Comparison of ENCODE assay signal across 8 mouse cellular contexts in the genomic region with DNA sequence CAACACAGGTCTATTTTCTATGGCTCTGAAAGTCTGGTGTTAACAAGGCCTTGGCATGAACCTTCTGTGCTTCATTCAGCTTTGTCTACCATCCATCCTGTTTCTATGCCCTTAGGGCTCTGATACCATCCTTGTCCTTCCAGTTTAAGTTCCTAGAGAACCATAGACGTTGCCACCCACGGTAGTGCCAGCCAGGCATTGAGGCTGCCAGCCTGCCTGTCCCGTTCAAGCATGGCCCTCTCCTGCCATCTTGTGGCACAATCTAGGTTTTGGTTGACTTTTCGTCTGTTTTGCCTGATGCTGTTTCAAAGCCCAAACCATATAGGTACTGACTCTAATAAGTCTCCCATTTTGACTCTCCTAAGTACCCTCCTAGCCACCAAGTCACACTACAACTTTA. TPM values are rescaled to one million over a fixed set of nuclear protein-coding genes. Genes with fewer than 3 reads are reported as not detected.
DNase-seq lines count a peak whose midpoint lies in the region; ATAC-seq and TF ChIP-seq lines count a peak whose summit lies in the region.

No protein-coding gene starts in this region.

- peak; percentile 75; the same call in 1 of the 2 replicates for TF ChIP-seq CTCF in thymus, adult 2 months (IDR thresholded peaks at IDR 0.05; ENCODE audit: borderline replicate concordance, control insufficient read depth, extremely low read depth, insufficient read depth, low read length, poor library complexity)

- no peaks in the 10 kb centered on the region for H3K4me1 ChIP-seq in intestine, embryonic 15.5 days (replicated peaks)
- H3K4me1 ChIP-seq in thymus, adult 2 months (replicated peaks; ENCODE audit: control insufficient read depth, insufficient read depth, low read length) = peaks cover 9% of the 10 kb centered on the region; the same call in 1 of the 2 replicates

- WGBS in intestine, embryonic 15.5 days = 2% methylated on average over 4 of the region's 4 CpGs
- 4% methylated on average over 4 of the region's 4 CpGs for WGBS in thymus, adult 2 months

- no peaks in the 10 kb centered on the region for H3K9me3 ChIP-seq in intestine, embryonic 15.5 days

- H3K36me3 ChIP-seq in intestine, embryonic 15.5 days = no peaks in the 10 kb centered on the region
- no peaks in the 10 kb centered on the region for H3K36me3 ChIP-seq in thymus, adult 2 months (ENCODE audit: control insufficient read depth, insufficient read depth, low read length)

- TF ChIP-seq POLR2A in thymus, adult 2 months (IDR thresholded peaks at IDR 0.05; ENCODE audit: control insufficient read depth, extremely low read depth, insufficient read depth, low read length, poor library complexity) = no peak

- H3K27me3 ChIP-seq in intestine, embryonic 15.5 days (replicated peaks) = no peaks in the 10 kb centered on the region
- H3K27me3 ChIP-seq in thymus, adult 2 months (ENCODE audit: control insufficient read depth, insufficient read depth, low read length) = no peaks in the 10 kb centered on the region

- peak; percentile 5 to 47 for DNase-seq in spleen, postnatal 10 days (ENCODE audit: low spot score in 2 of 2)
- DNase-seq in spleen, postnatal 36 days (ENCODE audit: low spot score in 2 of 2) = no peak
- DNase-seq in gastrocnemius, postnatal 14 days = peak; percentile 69
- DNase-seq in left cerebral cortex, postnatal 25 days (ENCODE audit: low spot score in 2 of 2) = peak; percentile 88
- peak; percentile 68 for DNase-seq in neural tube, embryonic 10.5 days (ENCODE audit: extremely low spot score, low spot score)
- DNase-seq in thymus, adult 2 months = peak; percentile 74

- peak; percentile 91 for ATAC-seq in common myeloid progenitor, adult 5-6 weeks (replicated peaks; ENCODE audit: low read depth, poor library complexity, severe bottlenecking)
- peak; percentile 43; the same call in 1 of the 2 replicates for ATAC-seq in intestine, embryonic 15.5 days

- no peak overlapping the region for H3K4me2 ChIP-seq in intestine, embryonic 15.5 days (replicated peaks)

- H3K4me3 ChIP-seq in intestine, embryonic 15.5 days (replicated peaks) = no peak overlapping the region
- no peak overlapping the region for H3K4me3 ChIP-seq in thymus, adult 2 months (ENCODE audit: control insufficient read depth, insufficient read depth, low read length)

- no peak overlapping the region for H3K9ac ChIP-seq in intestine, embryonic 15.5 days

- no peak overlapping the region for H3K27ac ChIP-seq in intestine, embryonic 15.5 days
- no peak overlapping the region for H3K27ac ChIP-seq in thymus, adult 2 months (ENCODE audit: control insufficient read depth, insufficient read depth, low read length)

- intact Hi-C loops in gastrocnemius, postnatal 14 days (cut with DNase I; ENCODE audit: low total_unique reads) = loop anchor here (1.0 kb wide), 1 partner anchor 198 kb away; no protein-coding TSS in a partner anchor
- intact Hi-C loops in left cerebral cortex, postnatal 25 days (cut with DNase I) = loop anchor here (1.0 to 5.0 kb wide), 2 partner anchors 198 to 816 kb away; no protein-coding TSS in a partner anchor

RNA-seq across cellular contexts. Expression of gene Iyd, which starts 8.7 kb away (rescaled TPM):
- not detected in 2 replicates for total RNA-seq in common myeloid progenitor, adult 5-6 weeks (2017)
- total RNA-seq in gastrocnemius, postnatal 14 days (2021) = not detected
- 4.4 and 5.5 TPM in 2 replicates for polyA plus RNA-seq in intestine, embryonic 15.5 days (2015; fragmentation: Nextera tagmentation; extraction: Ambion mirVana)
- under 1 TPM in 1 of 2 experiments, not detected in 1; 0.66 TPM for total RNA-seq in left cerebral cortex, postnatal 25 days (2021)
- 0.13 and 0.22 TPM in 2 replicates for polyA plus RNA-seq in thymus, adult 2 months (2012; rRNA removed)

Comparison
In these comparisons a context has a peak if more than half of its experiments do, and no peak if none do; other contexts are left out.
1. DNase-seq: peak in spleen, postnatal 10 days (2 of 2), gastrocnemius, postnatal 14 days (single experiment), left cerebral cortex, postnatal 25 days (2 of 2), neural tube, embryonic 10.5 days (single experiment) and thymus, adult 2 months (single experiment); none in spleen, postnatal 36 days (0 of 2).